ENCODE assay signal across 7 mouse cellular contexts in genomic region chr3:79202275-79203153, GRCm38 (mm10).
A peak's percentile ranks its signal among the peaks of the same experiment; 100 is the strongest.
DNase-seq lines count a peak whose midpoint lies in the region; ATAC-seq and TF ChIP-seq lines count a peak whose summit lies in the region.

No protein-coding gene starts in this region.

- no peaks in the 10 kb centered on the region for H3K27me3 ChIP-seq in hindbrain, postnatal 0 days (ENCODE audit: insufficient read depth, low read length)

- 42% methylated on average over 11 of the region's 11 CpGs for WGBS in hindbrain, postnatal 0 days

- peak; percentile 92 for TF ChIP-seq CTCF in hindbrain, postnatal 0 days (IDR thresholded peaks at IDR 0.05; ENCODE audit: low read depth)

- no peaks in the 10 kb centered on the region for H3K36me3 ChIP-seq in hindbrain, postnatal 0 days (ENCODE audit: insufficient read depth, low read length)

- H3K4me2 ChIP-seq in hindbrain, postnatal 0 days (ENCODE audit: low read depth, low read length): no peak overlapping the region

- peak; percentile 87 for DNase-seq in adipocyte (ENCODE audit: low spot score)
- peak; percentile 85 to 87 for DNase-seq in cerebellum, postnatal 10 days
- DNase-seq in frontal cortex, postnatal 36 days (ENCODE audit: low spot score in 2 of 2): peak; percentile 59 to 90
- DNase-seq in hindbrain, postnatal 0 days (ENCODE audit: low spot score): peak; percentile 88
- peak; percentile 77 to 79 for DNase-seq in left cerebral cortex, adult 18-20 months (ENCODE audit: low spot score in 2 of 2)
- peak; percentile 64 for DNase-seq in right cerebral cortex, postnatal 25 days

- ATAC-seq in hindbrain, postnatal 0 days: peak; percentile 86
- peak; percentile 80 for ATAC-seq in megakaryocyte progenitor cell, adult 5-6 weeks (replicated peaks; ENCODE audit: poor library complexity)

- peak overlapping the region; percentile 6; the same call in 1 of the 2 replicates for H3K27ac ChIP-seq in hindbrain, postnatal 0 days

- H3K4me1 ChIP-seq in hindbrain, postnatal 0 days (ENCODE audit: insufficient read depth, low read length): no peaks in the 10 kb centered on the region

- no peak overlapping the region for H3K9ac ChIP-seq in hindbrain, postnatal 0 days (replicated peaks; ENCODE audit: low read length)

- H3K9me3 ChIP-seq in hindbrain, postnatal 0 days (ENCODE audit: low read length): no peaks in the 10 kb centered on the region

- no peak overlapping the region for H3K4me3 ChIP-seq in hindbrain, postnatal 0 days (ENCODE audit: low read length)
